Mouse (Mus musculus) layer of hippocampus, adult 11-12 months (tissue): Measurements from ENCODE around the gene Gm10721.
"Not testable (repeated sequence)": the region's sequence is repeated elsewhere in the genome, so short reads cannot be mapped to it uniquely, and the experiment has no call there.

Source experiments
- DNase-seq: peaks from one replicate; pipeline ENCODE4 v3.0.0; 2022; ENCODE audit warnings: low spot score

Gene Gm10721

DNA sequence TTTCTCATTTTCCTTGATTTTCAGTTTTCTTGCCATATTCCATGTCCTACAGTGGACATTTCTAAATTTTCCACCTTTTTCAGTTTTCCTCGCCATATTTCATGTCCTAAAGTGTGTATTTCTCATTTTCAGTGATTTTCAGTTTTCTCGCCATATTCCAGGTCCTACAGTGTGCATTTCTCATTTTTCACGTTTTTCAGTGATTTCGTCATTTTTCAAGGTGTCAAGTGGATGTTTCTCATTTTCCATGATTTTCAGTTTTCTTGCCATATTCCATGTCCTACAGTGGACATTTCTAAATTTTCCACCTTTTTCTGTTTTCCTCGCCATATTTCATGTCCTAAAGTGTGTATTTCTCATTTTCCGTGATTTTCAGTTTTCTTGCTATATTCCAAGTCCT is 12.7 kb downstream of the Gm10721 start:
- peak; percentile 64 for DNase-seq

DNA sequence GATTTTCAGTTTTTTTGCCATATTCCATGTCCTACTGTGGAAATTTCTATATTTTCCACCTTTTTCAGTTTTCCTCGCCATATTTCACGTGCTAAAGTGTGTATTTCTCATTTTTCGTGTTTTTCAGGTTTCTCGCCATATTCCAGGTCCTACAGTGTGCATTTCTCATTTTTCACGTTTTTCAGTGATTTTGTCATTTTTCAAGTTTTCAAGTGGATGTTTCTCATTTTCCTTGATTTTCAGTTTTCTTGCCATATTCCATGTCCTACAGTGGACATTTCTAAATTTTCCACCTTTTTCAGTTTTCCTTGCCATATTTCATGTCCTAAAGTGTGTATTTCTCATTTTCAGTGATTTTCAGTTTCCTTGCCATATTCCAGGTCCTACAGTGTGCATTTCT is 13.2 kb downstream of the Gm10721 start:
- not testable (repeated sequence) for DNase-seq

GRCm38 (mm10) chr9:3026741-3027140 is 13.8 kb downstream of the Gm10721 start:
- not testable (repeated sequence) for DNase-seq

GRCm38 (mm10) chr9:3027200-3027599 is 14.3 kb downstream of the Gm10721 start:
- DNase-seq = not testable (repeated sequence)

- peak; percentile 27 for DNase-seq
Observed at GRCm38 (mm10) chr9:3029276-3030000, 16.5 kb downstream of the Gm10721 start.

- DNase-seq = not testable (repeated sequence)
Observed at GRCm38 (mm10) chr9:3030677-3031318, 17.9 kb downstream of the Gm10721 start.

- not testable (repeated sequence) for DNase-seq
Observed at GRCm38 (mm10) chr9:3034299-3034698, 21.4 kb downstream of the Gm10721 start, which contains the start of gene Gm17535. Gm17535 (plus strand) TSS chr9:3034599.

DNA sequence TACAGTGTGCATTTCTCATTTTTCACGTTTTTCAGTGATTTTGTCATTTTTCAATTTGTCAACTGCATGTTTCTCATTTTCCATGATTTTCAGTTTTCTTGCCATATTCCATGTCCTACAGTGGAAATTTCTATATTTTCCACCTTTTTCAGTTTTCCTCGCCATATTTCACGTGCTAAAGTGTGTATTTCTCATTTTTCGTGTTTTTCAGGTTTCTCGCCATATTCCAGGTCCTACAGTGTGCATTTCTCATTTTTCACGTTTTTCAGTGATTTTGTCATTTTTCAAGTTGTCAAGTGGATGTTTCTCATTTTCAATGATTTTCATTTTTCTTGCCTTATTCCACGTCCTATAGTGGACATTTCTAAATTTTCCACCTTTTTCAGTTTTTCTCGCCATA is 23.6 kb downstream of the Gm10721 start, which contains the start of gene Gm10715:
Gm10715 (plus strand) TSS at position 301 of the 400 bp plus-strand sequence.
- DNase-seq = not testable (repeated sequence)

GRCm38 (mm10) chr9:3038161-3038560 is 25.2 kb downstream of the Gm10721 start:
- not testable (repeated sequence) for DNase-seq
